Mouse (Mus musculus) lung, adult 2 months (tissue): Measurements from ENCODE around the gene Mdga2. TPM values are rescaled to one million over a fixed set of nuclear protein-coding genes. Genes with fewer than 3 reads are reported as not detected.

Experiments
- DNase-seq: peaks from one replicate; pipeline ENCODE4 v3.0.0; 2022
- H3K4me1 ChIP-seq: fragments of 200-500 bp; 2 replicates; pipeline ENCODE4 v1.6.1; 2011; ENCODE audit warnings: low read length; ENCODE audit not compliant: control insufficient read depth, insufficient read depth
- H3K4me3 ChIP-seq: fragments of 200-500 bp; replicated peaks from 2 replicates; pipeline ENCODE3; 2011; ENCODE audit warnings: low read depth, mild to moderate bottlenecking, control low read depth, low read length; ENCODE audit errors: extremely low read depth
- CTCF ChIP-seq: fragments of 200-500 bp; IDR thresholded peaks from 2 replicates; pipeline ENCODE4 v1.5.1; 2011; ENCODE audit warnings: mild to moderate bottlenecking, low read length, control low read depth; ENCODE audit not compliant: insufficient read depth
- POLR2A ChIP-seq: fragments of 200-500 bp; IDR thresholded peaks from 2 replicates; pipeline ENCODE4 v1.6.1; 2011; ENCODE audit warnings: low read depth, mild to moderate bottlenecking, control low read depth, low read length, borderline replicate concordance; ENCODE audit errors: extremely low read depth
- WGBS: fragments of 180-500 bp; shearing (Covaris S2); methylation state at CpG from one replicate; pipeline ENCODE4 v1.1.7; 2018; 5-methylcytosine and 5-hydroxymethylcytosine counted together
- polyA plus RNA-seq: library from polyadenylated mRNA; depleted of rRNA; stranded (reverse); fragments of >200 nt; gene quantifications from 2 replicates; pipeline ENCODE4 v1.2.3, GENCODE M21; 2012

Mdga2 gene
- polyA plus RNA-seq, 1 experiment: not detected

DNA sequence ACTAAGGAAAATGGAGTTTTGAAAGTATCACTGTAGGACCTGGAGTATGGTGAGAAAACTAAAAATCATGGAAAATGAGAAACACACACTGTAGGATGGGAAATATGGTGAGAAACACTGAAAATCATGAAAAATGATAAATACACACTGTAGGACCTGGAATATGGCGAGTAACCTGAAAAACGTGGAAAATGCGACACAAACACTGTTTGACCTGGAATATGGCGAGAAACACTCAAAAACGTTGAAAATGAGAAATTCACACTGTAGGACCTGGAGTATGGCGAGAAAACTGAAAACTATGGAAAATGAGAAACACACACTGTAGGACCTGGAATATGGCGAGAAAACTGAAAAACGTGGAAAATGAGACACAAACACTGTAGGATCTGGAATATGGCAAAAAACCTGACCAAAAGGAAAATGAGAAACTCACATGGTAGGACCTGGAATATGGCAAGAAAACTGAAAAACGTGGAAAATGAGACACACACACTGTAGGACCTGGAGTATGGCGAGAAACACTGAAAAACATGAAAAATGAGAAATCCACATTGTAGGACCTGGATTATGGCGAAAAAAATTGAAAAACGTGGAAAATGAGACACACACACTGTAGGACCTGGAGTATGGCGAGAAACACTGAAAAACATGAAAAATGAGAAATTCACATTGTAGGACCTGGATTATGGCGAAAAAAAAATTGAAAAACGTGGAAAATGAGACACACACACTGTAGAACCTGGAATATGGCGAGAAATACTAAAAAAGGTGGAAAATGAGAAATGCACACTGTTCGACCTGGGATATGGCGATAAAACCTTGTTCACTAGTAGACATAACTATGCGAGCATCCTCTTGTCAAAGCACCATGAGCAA is 163.0 kb downstream of the Mdga2 start:
- no peaks in the 10 kb centered on the region for H3K4me1 ChIP-seq
- DNase-seq: no peak
- WGBS: 53% methylated on average over 19 of the region's 19 CpGs
- H3K4me3 ChIP-seq: no peak overlapping the region
- TF ChIP-seq CTCF (no peak), POLR2A (no peak)

DNA sequence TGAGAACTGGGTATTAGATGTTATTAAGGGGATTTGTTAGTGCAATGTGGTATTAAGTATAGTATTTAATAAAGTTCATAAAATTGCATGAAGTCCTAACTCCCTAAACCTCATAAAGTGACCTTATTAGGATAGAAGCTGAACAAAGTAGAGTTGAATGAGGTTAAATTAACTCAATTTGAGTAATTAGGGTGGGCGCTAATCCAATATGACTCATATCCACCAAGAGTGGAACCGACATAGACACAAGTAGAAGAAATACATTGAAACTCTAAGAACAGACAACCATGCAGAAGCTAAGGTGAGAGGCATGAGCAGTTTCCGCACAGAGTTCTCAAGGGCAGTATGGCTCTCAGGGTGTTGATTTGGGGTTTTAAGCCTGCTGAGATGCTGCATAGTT is 165.7 kb downstream of the Mdga2 start:
- TF ChIP-seq POLR2A: no peak
- TF ChIP-seq CTCF: no peak
- Histone ChIP-seq H3K4me3 (no peak overlapping the region), H3K4me1 (no peaks in the 10 kb centered on the region)
- WGBS: 88% methylated on average over 3 of the region's 3 CpGs
- DNase-seq: no peak

GRCm38 (mm10) chr12:67045099-67045750 is 177.1 kb downstream of the Mdga2 start:
- Histone ChIP-seq H3K4me3 (no peak overlapping the region), H3K4me1 (no peaks in the 10 kb centered on the region)
- no peak for TF ChIP-seq POLR2A
- TF ChIP-seq CTCF: no peak
- DNase-seq: no peak
- 72% methylated on average over 8 of the region's 8 CpGs for WGBS

GRCm38 (mm10) chr12:67041865-67042264 is 180.5 kb downstream of the Mdga2 start:
- DNase-seq: no peak
- no peak overlapping the region for H3K4me3 ChIP-seq
- 64% methylated on average over 4 of the region's 4 CpGs for WGBS
- TF ChIP-seq POLR2A: no peak
- no peak for TF ChIP-seq CTCF
- no peaks in the 10 kb centered on the region for H3K4me1 ChIP-seq

GRCm38 (mm10) chr12:67035509-67036261 is 186.7 kb downstream of the Mdga2 start:
- no peak overlapping the region for H3K4me3 ChIP-seq
- H3K4me1 ChIP-seq: no peaks in the 10 kb centered on the region
- WGBS: 72% methylated on average over 15 of the region's 15 CpGs
- no peak for TF ChIP-seq CTCF
- TF ChIP-seq POLR2A: no peak
- no peak for DNase-seq

GRCm38 (mm10) chr12:67017192-67017591 is 205.2 kb downstream of the Mdga2 start:
- H3K4me1 ChIP-seq: no peaks in the 10 kb centered on the region
- TF ChIP-seq POLR2A (no peak), CTCF (no peak)
- DNase-seq: no peak
- H3K4me3 ChIP-seq: no peak overlapping the region
- whole genome bisulfite sequencing: 83% methylated on average over 3 of the region's 3 CpGs

GRCm38 (mm10) chr12:67011368-67011767 is 211.0 kb downstream of the Mdga2 start:
- WGBS: 53% methylated on average over 4 of the region's 4 CpGs
- TF ChIP-seq POLR2A (no peak), CTCF (no peak)
- DNase-seq: no peak

DNA sequence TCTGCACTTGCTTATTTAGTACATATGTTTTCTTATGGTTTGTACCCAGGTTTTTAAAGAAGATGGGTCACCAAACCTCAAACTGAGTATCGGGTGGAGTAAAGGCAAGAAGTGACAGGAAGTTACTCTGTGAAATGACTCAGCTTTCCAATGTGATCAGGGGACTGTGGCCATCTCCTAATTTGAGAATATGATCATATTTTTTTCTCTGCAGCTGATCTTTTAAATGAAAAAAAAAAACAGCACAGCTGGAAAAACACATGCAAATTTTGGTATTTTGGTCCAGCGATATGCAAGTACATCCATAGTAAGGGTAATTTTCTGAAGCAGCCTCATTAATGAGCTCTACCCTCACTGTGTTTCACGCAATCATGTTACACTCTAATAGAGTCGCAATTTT is 212.0 kb downstream of the Mdga2 start:
- TF ChIP-seq CTCF: no peak
- no peak for TF ChIP-seq POLR2A
- Histone ChIP-seq H3K4me3 (no peak overlapping the region), H3K4me1 (no peaks in the 10 kb centered on the region)
- 79% methylated on average over 4 of the region's 4 CpGs for WGBS
- DNase-seq: no peak

More at GRCm38 (mm10) chr12:67011368-67011767, 211.0 kb downstream of the Mdga2 start:
- Histone ChIP-seq H3K4me1 (no peaks in the 10 kb centered on the region), H3K4me3 (no peak overlapping the region)

GRCm38 (mm10) chr12:67009191-67009590 is 213.2 kb downstream of the Mdga2 start:
- TF ChIP-seq POLR2A (no peak), CTCF (no peak)
- H3K4me1 ChIP-seq: no peaks in the 10 kb centered on the region
- no peak for DNase-seq
- 68% methylated on average over 3 of the region's 3 CpGs for WGBS
- no peak overlapping the region for H3K4me3 ChIP-seq

DNA sequence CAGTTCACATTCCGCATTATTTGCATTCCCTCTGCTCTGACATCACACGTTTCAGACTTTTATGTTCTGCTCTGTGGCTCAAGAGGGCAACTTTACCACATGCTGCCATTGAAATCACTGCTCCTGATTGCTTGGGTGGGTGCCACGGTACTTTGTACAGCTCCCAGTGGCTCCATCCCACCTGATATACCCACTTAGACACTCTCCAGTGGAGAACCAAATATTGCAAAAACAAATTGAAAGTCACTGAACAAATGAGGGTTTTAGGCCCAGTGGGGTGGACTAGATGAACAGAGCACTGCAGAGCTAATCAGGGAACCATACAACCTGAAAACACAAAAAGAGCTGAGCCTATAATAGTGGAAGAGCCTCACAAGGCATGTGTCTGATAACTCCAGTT is 268.2 kb downstream of the Mdga2 start:
- no peak overlapping the region for H3K4me3 ChIP-seq
- TF ChIP-seq CTCF: no peak
- no peak for TF ChIP-seq POLR2A
- no peak for DNase-seq
- 52% methylated on average over 3 of the region's 3 CpGs for WGBS
- no peaks in the 10 kb centered on the region for H3K4me1 ChIP-seq
